Mouse (Mus musculus) gastrocnemius, postnatal 4 days (tissue): ENCODE measurements around the gene Dda1. TPM values are rescaled to one million over a fixed set of nuclear protein-coding genes. Genes with fewer than 3 reads are reported as not detected.
A peak's percentile ranks its signal among the peaks of the same experiment; 100 is the strongest.

ENCODE experiments used
- DNase-seq, 2 experiments: peaks; one replicate each; pipeline ENCODE4 v3.0.0; 2021 to 2022; ENCODE audit warnings: low spot score in 2 of 2, mixed read lengths in 2 of 2
- total RNA-seq, 2 experiments: library from RNA; stranded (reverse); gene quantifications; 2 replicates each; pipeline ENCODE4 v1.2.3; 2021

Dda1 gene
- total RNA-seq, 2 experiments from 2014 or later, result 40.3 to 44.2 TPM

- DNase-seq, result no peak
These were observed 1.8 kb upstream of the Dda1 start for GRCm38 (mm10) chr8:71467201-71467600.

- DNase-seq, result no peak
These were observed 998 bp upstream of the Dda1 start for GRCm38 (mm10) chr8:71468001-71468400.

- peak in 1 of 2 experiments; percentile 66 for DNase-seq
These were observed 412 bp downstream of the Dda1 start for GRCm38 (mm10) chr8:71469411-71469810.

- DNase-seq, result no peak
These were observed 1.3 kb downstream of the Dda1 start for GRCm38 (mm10) chr8:71470146-71470912.

- no peak for DNase-seq
These were observed 1.9 kb downstream of the Dda1 start for GRCm38 (mm10) chr8:71470913-71471255.

GRCm38 (mm10) chr8:71471861-71472260 is 2.9 kb downstream of the Dda1 start:
- DNase-seq, result no peak

- no peak for DNase-seq
These were observed 3.8 kb downstream of the Dda1 start for GRCm38 (mm10) chr8:71472601-71473386.

GRCm38 (mm10) chr8:71474344-71474743 is 5.3 kb downstream of the Dda1 start:
- no peak for DNase-seq

GRCm38 (mm10) chr8:71474785-71475701 is 6.0 kb downstream of the Dda1 start:
- no peak for DNase-seq

GRCm38 (mm10) chr8:71475702-71476075 is 6.7 kb downstream of the Dda1 start:
- no peak for DNase-seq

GRCm38 (mm10) chr8:71476099-71476940 is 7.3 kb downstream of the Dda1 start:
- DNase-seq, result peak; percentile 82 to 90

- DNase-seq, result no peak
These were observed 8.3 kb downstream of the Dda1 start for GRCm38 (mm10) chr8:71477196-71477845.

GRCm38 (mm10) chr8:71478943-71479342 is 9.9 kb downstream of the Dda1 start:
- DNase-seq, result no peak

GRCm38 (mm10) chr8:71483932-71484331 is 14.9 kb downstream of the Dda1 start:
- no peak for DNase-seq

GRCm38 (mm10) chr8:71484736-71485135 is 15.7 kb downstream of the Dda1 start:
- no peak for DNase-seq

- peak; percentile 73 to 87 for DNase-seq
These were observed 16.4 kb downstream of the Dda1 start, which contains the start of gene Ano8 for GRCm38 (mm10) chr8:71485142-71486135. TSS of gene Ano8 (minus strand) at chr8:71485963.

GRCm38 (mm10) chr8:71486136-71486529 is 17.1 kb downstream of the Dda1 start:
- no peak for DNase-seq

GRCm38 (mm10) chr8:71487691-71488445 is 18.9 kb downstream of the Dda1 start, which contains the start of gene Gtpbp3:
TSS of gene Gtpbp3 (plus strand) at chr8:71488103.
- peak; percentile 69 to 85 for DNase-seq
